Mouse (Mus musculus): Measurements from ENCODE around the gene Dusp18. TPM values are rescaled to one million over a fixed set of nuclear protein-coding genes. Genes with fewer than 3 reads are reported as not detected.

Dusp18 gene
- polyA plus RNA-seq, 2 experiments = 0.16 to 0.20 TPM

DNA sequence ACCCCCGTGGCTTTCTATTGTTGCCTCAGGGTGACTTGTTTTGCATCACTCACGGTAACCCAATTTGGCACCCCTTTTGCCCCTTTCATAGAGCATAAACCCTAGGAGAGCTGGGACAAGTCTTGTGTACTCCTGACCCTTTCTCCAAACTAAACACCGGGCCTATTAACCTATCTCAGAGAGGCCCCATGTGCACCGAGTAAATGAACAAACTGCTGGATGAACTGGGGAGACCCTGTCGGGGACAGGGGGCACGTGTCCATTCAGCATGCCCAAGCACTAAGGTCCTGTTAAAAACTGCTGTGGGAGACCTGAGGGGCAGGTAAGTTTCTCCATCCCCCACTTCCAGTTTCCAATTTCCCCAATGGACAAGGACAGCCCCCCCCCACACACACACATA, 35.9 kb downstream of the Dusp18 start:
- Histone ChIP-seq H3K9ac (replicated peaks) (no peak overlapping the region), H3K36me3 (replicated peaks; ENCODE audit: control insufficient read depth, insufficient read depth, low read depth) (no peaks in the 10 kb centered on the region), H3K9me3 (ENCODE audit: control insufficient read depth, low read length) (no peaks in the 10 kb centered on the region), H3K27me3 (ENCODE audit: control insufficient read depth, insufficient read depth, low read length) (no peaks in the 10 kb centered on the region), H3K4me2 (ENCODE audit: low read depth) (peak overlapping the region; percentile 67), H3K4me1 (replicated peaks; ENCODE audit: control insufficient read depth in 2 of 2, insufficient read depth in 2 of 2, low read length in 1 of 2) (no peaks in the 10 kb centered on the region), H3K4me3 (ENCODE audit: insufficient read depth in 1 of 2, low read depth in 2 of 2, low read length in 2 of 2) (no peak overlapping the region), H3K27ac (no peak overlapping the region)
- 36% methylated on average over 6 of the region's 6 CpGs for WGBS (ENCODE audit: insufficient replicate concordance)
- no peak for DNase-seq (ENCODE audit: low read depth in 3 of 3, low spot score in 3 of 3)
- no peak for TF ChIP-seq CTCF (IDR thresholded peaks at IDR 0.05; ENCODE audit: low read depth)
- no peak for TF ChIP-seq EP300 (IDR thresholded peaks at IDR 0.05; ENCODE audit: low read depth)
- no peak for ATAC-seq (ENCODE audit: insufficient read depth)

DNA sequence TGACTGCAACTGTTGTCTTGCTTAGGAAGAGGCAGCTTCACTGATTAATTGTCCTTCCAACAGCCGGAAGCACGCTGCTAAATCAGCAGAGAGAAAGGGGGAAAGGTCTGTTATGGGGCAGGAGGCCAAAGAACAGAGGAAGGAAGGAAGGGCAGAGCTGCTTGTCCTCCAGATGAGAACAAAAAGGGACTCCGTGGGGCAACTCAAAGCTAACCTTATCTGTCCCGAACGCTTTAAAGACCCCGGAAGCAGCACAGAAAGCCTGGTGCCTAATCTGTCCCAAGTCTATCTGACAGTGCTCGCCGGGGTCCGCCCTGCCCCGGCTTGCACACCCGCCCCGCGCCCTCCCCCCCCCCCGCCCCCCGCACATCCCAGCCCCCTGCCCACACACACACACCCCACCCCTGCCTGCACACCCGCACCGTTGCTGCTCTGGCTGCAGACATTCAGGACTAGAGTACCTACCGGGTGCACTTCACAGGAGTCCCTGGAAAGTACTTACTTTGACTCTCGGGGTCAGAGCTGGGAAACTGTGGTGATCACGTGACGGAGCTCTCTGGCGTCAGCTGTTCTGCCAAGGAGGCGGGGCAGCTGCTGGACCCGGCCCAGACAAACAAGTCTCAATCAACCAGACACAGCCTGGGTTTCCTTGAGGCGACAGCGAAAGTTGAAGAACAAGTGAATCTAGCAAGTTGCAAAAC, 36.6 kb downstream of the Dusp18 start, which contains the start of gene Tcn2:
Gene Tcn2 (minus strand): TSS at position 649 of the 701 bp plus-strand sequence.
- peak within 1 kb of the TSS; percentile 16 for H3K9ac ChIP-seq (replicated peaks)
- H3K9me3 ChIP-seq (ENCODE audit: control insufficient read depth, low read length) = no peaks in the 10 kb centered on the region
- ATAC-seq (ENCODE audit: insufficient read depth) = peak; percentile 71
- H3K4me1 ChIP-seq (replicated peaks; ENCODE audit: control insufficient read depth in 2 of 2, insufficient read depth in 2 of 2, low read length in 1 of 2) = no peaks in the 10 kb centered on the region
- H3K27me3 ChIP-seq (ENCODE audit: control insufficient read depth, insufficient read depth, low read length) = no peaks in the 10 kb centered on the region
- H3K4me3 ChIP-seq (ENCODE audit: insufficient read depth in 1 of 2, low read depth in 2 of 2, low read length in 2 of 2) = peak within 1 kb of the TSS; percentile 45 to 60
- H3K4me2 ChIP-seq (ENCODE audit: low read depth) = peak within 1 kb of the TSS; percentile 67
- H3K27ac ChIP-seq = no peak within 1 kb of the TSS
- TF ChIP-seq EP300 (IDR thresholded peaks at IDR 0.05; ENCODE audit: low read depth) (no peak), CTCF (IDR thresholded peaks at IDR 0.05; ENCODE audit: low read depth) (no peak)
- no peaks in the 10 kb centered on the region for H3K36me3 ChIP-seq (replicated peaks; ENCODE audit: control insufficient read depth, insufficient read depth, low read depth)
- peak; percentile 50 to 55 (median 54) for DNase-seq (ENCODE audit: low read depth in 3 of 3, low spot score in 3 of 3)
- under 1% methylated on average over 23 of the region's 26 CpGs for WGBS (ENCODE audit: insufficient replicate concordance)

DNA sequence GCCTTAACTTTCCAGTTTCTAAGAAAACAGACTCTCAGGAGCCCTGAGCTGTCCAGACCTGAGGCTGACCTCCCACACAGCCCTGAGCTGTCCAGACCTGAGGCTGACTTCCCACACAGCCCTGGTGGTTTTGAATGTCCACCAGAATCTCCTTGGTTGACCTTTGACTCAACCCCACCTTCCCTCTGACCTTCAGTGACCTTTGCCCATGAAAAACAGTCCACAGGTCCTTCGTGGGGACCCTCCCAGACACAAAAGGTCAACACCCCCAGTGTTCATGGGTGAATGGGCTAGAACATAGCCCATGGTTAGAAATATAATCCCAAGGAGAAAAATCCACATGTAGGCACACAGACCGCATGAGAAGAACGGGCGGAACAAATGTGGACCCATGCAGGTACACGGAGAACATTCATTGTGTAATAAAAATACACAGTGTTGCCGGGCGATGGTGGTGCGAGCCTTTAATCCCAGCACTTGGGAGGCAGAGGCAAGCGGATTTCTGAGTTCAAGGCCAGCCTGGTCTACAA, 38.8 kb downstream of the Dusp18 start:
- Histone ChIP-seq H3K4me3 (ENCODE audit: insufficient read depth in 1 of 2, low read depth in 2 of 2, low read length in 2 of 2) (no peak overlapping the region), H3K4me2 (ENCODE audit: low read depth) (no peak overlapping the region)
- ATAC-seq (ENCODE audit: insufficient read depth) = no peak

DNA sequence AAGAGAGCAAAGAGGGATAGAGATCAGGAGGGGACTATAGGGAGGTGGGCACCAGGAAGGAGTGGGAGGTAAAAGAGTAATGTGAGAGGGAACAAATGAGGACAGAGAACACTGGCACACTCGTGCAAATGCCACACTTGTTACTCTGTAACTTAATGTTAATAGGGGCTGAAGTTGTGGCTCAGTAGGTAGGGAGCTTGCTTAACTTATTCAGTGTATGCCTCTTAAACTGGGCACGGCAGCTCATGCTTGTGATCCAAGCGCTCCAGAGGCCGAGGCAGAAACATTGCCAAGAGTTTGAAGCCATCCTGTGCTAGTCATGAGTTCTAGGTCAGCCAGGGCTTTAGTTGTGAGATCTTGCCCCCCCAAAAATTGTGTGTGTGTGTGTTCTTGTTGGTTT, 40.1 kb downstream of the Dusp18 start:
- H3K4me2 ChIP-seq (ENCODE audit: low read depth) = no peak overlapping the region
- no peak overlapping the region for H3K9ac ChIP-seq (replicated peaks)
- H3K4me3 ChIP-seq (ENCODE audit: insufficient read depth in 1 of 2, low read depth in 2 of 2, low read length in 2 of 2) = no peak overlapping the region
- no peak for TF ChIP-seq EP300 (IDR thresholded peaks at IDR 0.05; ENCODE audit: low read depth)
- TF ChIP-seq CTCF (IDR thresholded peaks at IDR 0.05; ENCODE audit: low read depth) = no peak
- no peak for DNase-seq (ENCODE audit: low read depth in 3 of 3, low spot score in 3 of 3)
- no peak overlapping the region for H3K27ac ChIP-seq
- H3K9me3 ChIP-seq (ENCODE audit: control insufficient read depth, low read length) = no peaks in the 10 kb centered on the region
- no peaks in the 10 kb centered on the region for H3K36me3 ChIP-seq (replicated peaks; ENCODE audit: control insufficient read depth, insufficient read depth, low read depth)
- H3K4me1 ChIP-seq (replicated peaks; ENCODE audit: control insufficient read depth in 2 of 2, insufficient read depth in 2 of 2, low read length in 1 of 2) = no peaks in the 10 kb centered on the region
- H3K27me3 ChIP-seq (ENCODE audit: control insufficient read depth, insufficient read depth, low read length) = no peaks in the 10 kb centered on the region
- ATAC-seq (ENCODE audit: insufficient read depth) = no peak
- WGBS (ENCODE audit: insufficient replicate concordance) = 60% methylated on average over 4 of the region's 4 CpGs

More for the DNA sequence above, 38.8 kb downstream of the Dusp18 start:
- Histone ChIP-seq H3K27me3 (ENCODE audit: control insufficient read depth, insufficient read depth, low read length) (no peaks in the 10 kb centered on the region), H3K9ac (replicated peaks) (no peak overlapping the region), H3K9me3 (ENCODE audit: control insufficient read depth, low read length) (no peaks in the 10 kb centered on the region), H3K36me3 (replicated peaks; ENCODE audit: control insufficient read depth, insufficient read depth, low read depth) (no peaks in the 10 kb centered on the region), H3K4me1 (replicated peaks; ENCODE audit: control insufficient read depth in 2 of 2, insufficient read depth in 2 of 2, low read length in 1 of 2) (no peaks in the 10 kb centered on the region), H3K27ac (no peak overlapping the region)
- 70% methylated on average over 9 of the region's 9 CpGs for WGBS (ENCODE audit: insufficient replicate concordance)
- no peak for DNase-seq (ENCODE audit: low read depth in 3 of 3, low spot score in 3 of 3)
- TF ChIP-seq EP300 (IDR thresholded peaks at IDR 0.05; ENCODE audit: low read depth) (no peak), CTCF (IDR thresholded peaks at IDR 0.05; ENCODE audit: low read depth) (no peak)

DNA sequence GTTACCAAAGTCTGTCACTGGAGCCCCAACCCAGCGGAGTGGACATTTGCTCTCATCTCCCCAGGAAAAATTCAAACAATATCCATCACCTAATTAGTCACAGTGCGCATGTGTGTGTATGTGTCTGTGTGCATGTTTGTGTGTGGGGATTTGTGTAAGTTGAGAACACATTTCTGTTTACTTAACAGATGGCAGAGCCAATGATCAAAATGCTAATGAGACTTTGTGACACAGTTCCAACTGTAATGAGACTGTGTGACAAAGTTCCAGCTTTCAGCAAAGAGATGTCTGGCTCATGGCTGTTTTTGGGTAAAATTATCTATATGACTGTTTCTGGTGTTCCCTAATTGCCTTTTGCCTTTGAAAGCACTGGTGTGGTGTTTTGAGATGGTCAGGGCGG, 41.3 kb downstream of the Dusp18 start:
- no peak for TF ChIP-seq EP300 (IDR thresholded peaks at IDR 0.05; ENCODE audit: low read depth)
- no peak for TF ChIP-seq CTCF (IDR thresholded peaks at IDR 0.05; ENCODE audit: low read depth)
- WGBS (ENCODE audit: insufficient replicate concordance) = 55% methylated on average over 3 of the region's 3 CpGs
- Histone ChIP-seq H3K4me3 (ENCODE audit: insufficient read depth in 1 of 2, low read depth in 2 of 2, low read length in 2 of 2) (no peak overlapping the region), H3K27me3 (ENCODE audit: control insufficient read depth, insufficient read depth, low read length) (no peaks in the 10 kb centered on the region), H3K9me3 (ENCODE audit: control insufficient read depth, low read length) (no peaks in the 10 kb centered on the region), H3K4me2 (ENCODE audit: low read depth) (no peak overlapping the region), H3K9ac (replicated peaks) (no peak overlapping the region), H3K36me3 (replicated peaks; ENCODE audit: control insufficient read depth, insufficient read depth, low read depth) (no peaks in the 10 kb centered on the region), H3K4me1 (replicated peaks; ENCODE audit: control insufficient read depth in 2 of 2, insufficient read depth in 2 of 2, low read length in 1 of 2) (no peaks in the 10 kb centered on the region), H3K27ac (no peak overlapping the region)
- DNase-seq (ENCODE audit: low read depth in 3 of 3, low spot score in 3 of 3) (no peak), ATAC-seq (ENCODE audit: insufficient read depth) (no peak)
